Mouse (Mus musculus) urinary bladder, postnatal 36 days (tissue): ENCODE results near the gene Gnmt.
"Not testable (repeated sequence)": the region's sequence is repeated elsewhere in the genome, so short reads cannot be mapped to it uniquely, and the experiment has no call there.

Experiments
- DNase-seq, 2 experiments: peaks; one replicate each; pipeline ENCODE4 v3.0.0; 2022; ENCODE audit warnings: low spot score in 2 of 2, mixed read lengths in 1 of 2

Gene Gnmt

GRCm38 (mm10) chr17:46728904-46729318, at the start of gene Gnmt:
Gene Gnmt, minus strand, starts transcription at chr17:46729168.
- DNase-seq = peak; percentile 32 to 37

GRCm38 (mm10) chr17:46776087-46776486, 47.1 kb upstream of the Gnmt start:
- no peak for DNase-seq

GRCm38 (mm10) chr17:46775070-46775469, 46.1 kb upstream of the Gnmt start:
- no peak for DNase-seq

GRCm38 (mm10) chr17:46774131-46774472, 45.1 kb upstream of the Gnmt start:
- no peak for DNase-seq

- DNase-seq = no peak
Measured at GRCm38 (mm10) chr17:46773278-46774130, 44.5 kb upstream of the Gnmt start.

- DNase-seq = peak; percentile 78 to 82
Measured at GRCm38 (mm10) chr17:46772404-46773277, 43.7 kb upstream of the Gnmt start, which contains the start of gene 2310039H08Rik. Gene 2310039H08Rik, plus strand, starts transcription at chr17:46772635.

GRCm38 (mm10) chr17:46772038-46772403, 43.1 kb upstream of the Gnmt start:
- no peak for DNase-seq

- no peak for DNase-seq
Measured at GRCm38 (mm10) chr17:46771616-46772015, 42.6 kb upstream of the Gnmt start.

- no peak for DNase-seq
Measured at GRCm38 (mm10) chr17:46771025-46771424, 42.1 kb upstream of the Gnmt start.

- DNase-seq = no peak
Measured at GRCm38 (mm10) chr17:46770546-46770945, 41.6 kb upstream of the Gnmt start.

- no peak for DNase-seq
Measured at GRCm38 (mm10) chr17:46767868-46768267, 38.9 kb upstream of the Gnmt start.

GRCm38 (mm10) chr17:46764916-46765315, 35.9 kb upstream of the Gnmt start:
- not testable (repeated sequence) for DNase-seq

- DNase-seq = no peak
Measured at GRCm38 (mm10) chr17:46763544-46763943, 34.6 kb upstream of the Gnmt start, which contains the start of gene Ptcra. Gene Ptcra, minus strand, starts transcription at chr17:46763712.

GRCm38 (mm10) chr17:46758753-46759152, 29.8 kb upstream of the Gnmt start:
- no peak for DNase-seq

- peak; percentile 92 to 97 for DNase-seq
Measured at GRCm38 (mm10) chr17:46751794-46752556, 23.0 kb upstream of the Gnmt start, which contains the start of gene Cnpy3. Gene Cnpy3, minus strand, starts transcription at chr17:46752214.

- no peak for DNase-seq
Measured at GRCm38 (mm10) chr17:46751056-46751793, 22.3 kb upstream of the Gnmt start.

- no peak for DNase-seq
Measured at GRCm38 (mm10) chr17:46750580-46750979, 21.6 kb upstream of the Gnmt start.

- no peak for DNase-seq
Measured at GRCm38 (mm10) chr17:46749282-46749681, 20.3 kb upstream of the Gnmt start.

- no peak for DNase-seq
Measured at GRCm38 (mm10) chr17:46747806-46748205, 18.8 kb upstream of the Gnmt start.

GRCm38 (mm10) chr17:46747234-46747633, 18.3 kb upstream of the Gnmt start:
- DNase-seq = no peak

GRCm38 (mm10) chr17:46745506-46745905, 16.5 kb upstream of the Gnmt start:
- DNase-seq = no peak
